Mouse (Mus musculus) embryonic facial prominence, embryonic 10.5 days (tissue): ENCODE data around the gene Lrrc8b. TPM values are rescaled to one million over a fixed set of nuclear protein-coding genes. Genes with fewer than 3 reads are reported as not detected.

Experiments used
- DNase-seq: peaks from one replicate; pipeline ENCODE4 v3.0.0-alpha.2; 2017; ENCODE audit warnings: low spot score
- H3K27ac ChIP-seq: fragments of 300-500 bp; sonication (generic); replicated peaks from 2 replicates; pipeline ENCODE4 v1.5.1; 2016; ENCODE audit warnings: mild to moderate bottlenecking
- H3K27me3 ChIP-seq: fragments of 300-500 bp; sonication (generic); replicated peaks from 2 replicates; pipeline ENCODE4 v1.6.1; 2016; ENCODE audit warnings: low read depth, mild to moderate bottlenecking; ENCODE audit not compliant: poor library complexity, severe bottlenecking
- H3K36me3 ChIP-seq: fragments of 300-500 bp; sonication (generic); replicated peaks from 2 replicates; pipeline ENCODE4 v1.6.1; 2016; ENCODE audit warnings: mild to moderate bottlenecking, moderate library complexity
- H3K4me1 ChIP-seq: fragments of 300-500 bp; sonication (generic); 2 replicates; pipeline ENCODE4 v1.6.1; 2016
- H3K4me3 ChIP-seq: fragments of 300-500 bp; sonication (generic); 2 replicates; pipeline ENCODE4 v1.5.1; 2016; ENCODE audit warnings: mild to moderate bottlenecking, moderate library complexity
- H3K9me3 ChIP-seq: fragments of 300-500 bp; sonication (generic); 2 replicates; pipeline ENCODE4 v1.6.1; 2016; ENCODE audit warnings: mild to moderate bottlenecking
- WGBS: fragments of 180-500 bp; shearing (Covaris S2); methylation state at CpG from one replicate; pipeline ENCODE4 v1.1.7; 2016; 5-methylcytosine and 5-hydroxymethylcytosine counted together
- polyA plus RNA-seq: library from polyadenylated mRNA; unstranded; fragments of >200 nt; fragmentation: Nextera tagmentation; extraction: Ambion mirVana; gene quantifications from 2 replicates; pipeline ENCODE4 v1.2.1, GENCODE M21; 2016

The Lrrc8b gene
- polyA plus RNA-seq, 1 experiment from 2014 or later: 6.4 TPM

GRCm38 (mm10) chr5:105527477-105528331 is 112.1 kb downstream of the Lrrc8b start:
- no peaks in the 10 kb centered on the region for H3K9me3 ChIP-seq
- DNase-seq: no peak
- H3K4me3 ChIP-seq: no peak overlapping the region
- no peak overlapping the region for H3K27ac ChIP-seq
- H3K27me3 ChIP-seq: no peaks in the 10 kb centered on the region
- no peaks in the 10 kb centered on the region for H3K4me1 ChIP-seq
- H3K36me3 ChIP-seq: peaks cover 5% of the 10 kb centered on the region; the same call in 1 of the 2 replicates
- WGBS: 93% methylated on average over 23 of the region's 23 CpGs

GRCm38 (mm10) chr5:105530576-105530975 is 115.0 kb downstream of the Lrrc8b start:
- Histone ChIP-seq H3K4me3 (no peak overlapping the region), H3K27me3 (no peaks in the 10 kb centered on the region), H3K9me3 (no peaks in the 10 kb centered on the region), H3K27ac (no peak overlapping the region), H3K36me3 (0 out of 2 replicates have a peak, but pooled peaks cover 5% of the 10 kb centered on the region), H3K4me1 (no peaks in the 10 kb centered on the region)
- no peak for DNase-seq
- WGBS: 86% methylated on average over 6 of the region's 6 CpGs

GRCm38 (mm10) chr5:105535186-105535585 is 119.6 kb downstream of the Lrrc8b start:
- no peaks in the 10 kb centered on the region for H3K27me3 ChIP-seq
- H3K9me3 ChIP-seq: no peaks in the 10 kb centered on the region
- H3K4me1 ChIP-seq: peaks cover 10% of the 10 kb centered on the region
- H3K4me3 ChIP-seq: no peak overlapping the region
- WGBS: 91% methylated on average over 3 of the region's 3 CpGs
- H3K27ac ChIP-seq: no peak overlapping the region
- no peak for DNase-seq
- H3K36me3 ChIP-seq: peaks cover 1% of the 10 kb centered on the region; the same call in 1 of the 2 replicates

- Histone ChIP-seq H3K27me3 (no peaks in the 10 kb centered on the region), H3K4me1 (peaks cover 10% of the 10 kb centered on the region), H3K36me3 (peaks cover 5% of the 10 kb centered on the region; the same call in 1 of the 2 replicates), H3K9me3 (no peaks in the 10 kb centered on the region), H3K4me3 (no peak overlapping the region), H3K27ac (no peak overlapping the region)
- no peak for DNase-seq
- 93% methylated on average over 2 of the region's 2 CpGs for WGBS
These were observed 120.6 kb downstream of the Lrrc8b start for GRCm38 (mm10) chr5:105536172-105536571.

- no peak overlapping the region for H3K4me3 ChIP-seq
- H3K4me1 ChIP-seq: peaks cover 10% of the 10 kb centered on the region
- no peaks in the 10 kb centered on the region for H3K9me3 ChIP-seq
- WGBS: 65% methylated on average over 11 of the region's 11 CpGs
- peaks cover 5% of the 10 kb centered on the region; the same call in 1 of the 2 replicates for H3K36me3 ChIP-seq
- no peak for DNase-seq
- H3K27ac ChIP-seq: no peak overlapping the region
- no peaks in the 10 kb centered on the region for H3K27me3 ChIP-seq
These were observed 121.6 kb downstream of the Lrrc8b start for GRCm38 (mm10) chr5:105537101-105537723.

Other genes starting within 250 kb of the Lrrc8b start
- gene Gbp10, start 176.2 kb upstream of the Lrrc8b start, polyA plus RNA-seq: 0.10 and 0.30 TPM in 2 replicates
- not detected in 2 replicates for gene Gm43302, start 122.1 kb upstream of the Lrrc8b start, polyA plus RNA-seq
- 0.24 and 0.47 TPM in 2 replicates for gene Gbp6, start 122.1 kb upstream of the Lrrc8b start, polyA plus RNA-seq
- gene Lrrc8c, start 103.6 kb downstream of the Lrrc8b start, polyA plus RNA-seq: 10.8 and 12.6 TPM in 2 replicates